Mouse (Mus musculus): ENCODE measurements around the gene Adam22.

Adam22 gene

DNA sequence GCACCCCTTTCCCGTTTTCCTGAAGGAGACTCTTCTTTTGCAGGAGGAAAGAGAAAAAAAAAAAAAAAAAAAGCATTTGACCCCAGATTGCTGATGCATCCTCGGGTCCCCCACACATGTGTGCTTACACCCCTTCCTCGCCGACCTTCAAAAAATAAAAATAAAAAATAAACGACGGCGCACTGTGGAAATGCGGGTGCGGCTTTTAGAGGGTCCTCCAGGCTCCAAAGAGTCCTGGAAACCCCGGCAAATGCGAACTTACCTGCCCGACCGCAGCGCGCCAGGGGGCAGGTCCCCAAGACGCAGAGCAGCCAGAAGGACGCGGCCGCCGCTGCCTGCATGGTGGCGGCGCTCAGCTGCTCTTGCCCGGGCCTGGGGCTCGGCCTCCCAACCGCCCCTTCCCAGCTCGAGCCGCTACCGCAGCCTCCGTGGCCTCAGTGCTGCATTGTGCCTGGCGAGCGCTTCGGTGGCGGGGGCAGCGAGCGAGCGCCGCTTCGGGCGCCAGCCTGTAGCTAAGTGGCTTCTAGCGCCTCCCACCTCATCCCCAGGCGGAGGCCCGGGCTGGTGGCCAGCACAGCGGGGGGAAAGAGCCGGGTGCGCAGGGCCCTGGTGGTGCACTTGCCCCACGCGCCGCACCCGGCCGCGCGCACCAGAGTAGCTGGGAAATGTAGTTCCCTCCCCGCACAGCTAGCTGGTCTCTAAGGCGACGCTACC lies at the start of gene Adam22:
Adam22 (minus strand) TSS at position 547 of the 714 bp plus-strand sequence.
- peak; percentile 71 for DNase-seq

- no peak for DNase-seq
Observed at GRCm38 (mm10) chr5:8417443-8417842, 49.5 kb upstream of the Adam22 start.

DNA sequence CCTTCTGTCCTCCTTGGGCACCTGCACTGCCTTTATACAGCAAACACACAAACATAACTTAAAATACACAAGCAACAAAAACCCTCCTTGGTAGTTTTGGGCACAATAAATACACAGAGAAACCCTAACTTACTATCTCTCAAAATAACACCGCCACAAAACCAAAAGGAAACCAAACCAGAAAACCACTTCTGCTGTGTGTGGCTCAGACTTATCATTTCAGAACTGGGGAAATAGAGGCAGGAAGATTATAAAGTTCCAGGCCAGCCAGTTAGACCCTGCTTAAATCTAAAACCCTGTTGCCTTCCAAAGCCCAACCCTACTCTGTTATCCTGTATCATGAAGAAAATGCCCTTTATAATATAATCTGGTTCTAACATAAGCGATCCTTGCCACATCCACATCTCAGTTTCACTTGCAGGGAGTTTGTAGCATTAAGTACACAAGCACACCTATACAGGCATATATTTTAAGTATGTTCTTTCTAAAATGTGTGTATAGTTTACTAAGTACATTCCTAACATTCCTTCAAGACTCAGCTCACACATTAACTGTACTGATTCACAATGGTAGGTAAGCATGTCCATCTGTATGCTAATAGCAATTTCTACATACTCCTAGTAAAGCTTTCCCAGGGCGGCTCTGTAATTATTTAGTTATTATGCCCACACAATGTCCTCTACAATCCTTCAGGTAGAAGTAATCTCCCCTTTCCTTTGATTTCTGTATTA lies 48.9 kb upstream of the Adam22 start:
- DNase-seq, result no peak

- DNase-seq, result no peak
Observed at GRCm38 (mm10) chr5:8408746-8409145, 40.8 kb upstream of the Adam22 start.

DNA sequence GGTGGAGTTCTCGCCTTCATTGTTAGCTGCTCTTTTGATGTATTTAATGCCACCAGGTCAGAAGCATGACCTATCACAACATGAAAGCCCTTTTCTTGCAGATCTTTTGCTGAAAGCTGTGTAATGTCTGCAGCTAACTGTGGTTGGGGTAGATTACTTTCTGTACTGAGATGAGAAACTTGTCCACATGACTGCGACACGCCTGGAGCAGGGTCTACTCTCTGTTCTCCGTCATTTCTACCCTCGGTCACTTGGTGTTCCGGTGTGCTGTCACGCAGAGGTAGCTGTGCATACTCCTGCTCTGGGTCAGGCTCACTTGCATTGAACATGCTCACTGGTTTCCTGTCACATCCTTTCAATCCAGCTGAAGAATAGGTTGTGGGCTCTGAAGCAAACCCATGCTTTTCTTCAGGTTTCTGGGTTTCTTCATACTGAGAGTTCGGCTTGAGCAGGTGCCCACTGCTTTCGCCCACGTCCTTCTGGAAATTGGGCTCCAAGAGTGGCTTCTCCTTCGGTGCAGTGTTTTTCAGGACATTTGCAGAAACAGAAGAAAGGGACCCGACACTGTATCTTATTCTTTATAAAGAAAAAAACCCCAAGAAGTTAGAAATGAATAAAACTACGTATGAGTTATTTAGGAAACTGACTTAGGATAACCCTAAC lies 29.8 kb upstream of the Adam22 start:
- no peak for DNase-seq

GRCm38 (mm10) chr5:8393891-8394583 lies 26.1 kb upstream of the Adam22 start:
- no peak for DNase-seq

GRCm38 (mm10) chr5:8374297-8374906 lies 6.4 kb upstream of the Adam22 start:
- no peak for DNase-seq

DNA sequence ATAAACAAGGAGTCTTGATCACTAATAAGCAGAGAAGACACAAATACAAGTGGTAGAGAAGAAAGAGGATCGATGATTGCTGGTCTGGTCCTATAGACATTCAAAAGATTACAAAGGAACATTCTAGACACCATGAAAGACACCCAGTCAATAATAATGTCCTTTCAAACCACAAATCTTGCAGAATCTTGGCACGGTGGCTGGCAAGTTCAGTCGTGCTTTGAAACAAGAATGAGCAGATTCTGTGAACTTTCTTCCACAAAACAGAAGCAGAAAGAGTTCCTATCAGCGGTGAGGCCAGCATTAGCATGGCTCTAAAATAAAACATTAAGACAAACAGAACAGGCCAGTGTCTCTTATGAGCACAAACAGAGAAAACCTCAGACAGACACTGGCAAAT lies 5.5 kb upstream of the Adam22 start:
- DNase-seq, result no peak

- DNase-seq, result no peak
Observed at GRCm38 (mm10) chr5:8368781-8369180, 821 bp upstream of the Adam22 start.

GRCm38 (mm10) chr5:8368328-8368692 lies 350 bp upstream of the Adam22 start:
- DNase-seq, result no peak

DNA sequence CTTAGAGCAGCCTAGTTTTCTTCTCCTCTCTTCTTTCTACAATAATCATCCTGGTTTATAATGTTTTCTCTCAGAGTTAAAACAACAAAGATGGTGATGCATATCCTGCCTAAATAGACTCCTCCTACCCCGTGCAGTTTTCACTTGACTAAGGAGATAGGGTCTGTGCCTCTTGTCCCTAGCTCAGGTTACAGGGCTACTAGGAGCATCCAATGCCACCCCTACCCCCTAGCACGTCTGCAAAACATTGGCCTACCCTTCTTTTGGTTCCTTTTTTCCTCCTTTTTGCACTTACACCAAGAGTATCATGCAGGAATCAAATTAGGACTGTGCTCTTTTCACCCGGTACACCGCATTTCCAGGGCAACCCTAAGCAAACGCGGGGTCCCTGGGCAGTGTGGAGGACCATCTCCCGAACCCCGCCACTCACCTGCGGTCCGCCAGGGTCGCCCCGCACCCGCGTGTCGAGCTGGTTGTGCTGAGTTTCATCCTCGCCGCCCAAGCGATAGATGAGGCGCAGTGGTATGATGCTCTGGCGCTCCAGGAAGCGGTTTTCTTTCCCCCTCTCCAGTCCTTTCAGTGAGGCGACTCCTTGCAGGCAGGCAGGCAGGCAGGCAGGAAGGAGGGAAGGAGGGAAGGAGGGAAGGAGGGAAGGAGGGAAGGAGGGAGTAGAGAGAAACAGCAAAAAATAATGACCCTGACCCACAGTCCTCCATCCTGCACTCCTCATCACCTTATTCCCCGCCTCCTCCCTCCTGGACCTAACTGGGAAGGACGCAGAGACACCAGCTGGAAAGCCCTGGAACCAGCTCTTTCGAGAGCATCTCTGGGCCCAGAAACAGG lies 968 bp downstream of the Adam22 start:
- DNase-seq, result no peak

DNA sequence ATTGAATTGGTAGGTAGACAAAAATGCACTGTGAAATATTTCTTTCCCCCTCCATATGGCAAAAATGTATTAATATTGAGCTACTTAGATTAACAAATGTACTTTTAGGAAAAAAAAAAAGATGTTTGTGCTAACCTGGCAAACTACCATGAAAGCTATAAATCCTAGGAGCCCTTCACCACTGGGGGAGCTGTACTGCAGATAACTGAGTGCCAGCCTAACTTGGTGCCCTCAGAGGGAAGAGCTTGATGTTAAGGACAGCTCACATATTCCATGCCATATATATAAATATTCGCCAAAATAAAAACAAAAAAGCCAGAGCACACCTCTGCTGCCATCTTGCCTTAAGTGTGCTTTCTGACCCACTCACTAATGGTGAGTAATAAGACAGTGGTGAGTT lies 5.6 kb downstream of the Adam22 start:
- DNase-seq, result no peak

GRCm38 (mm10) chr5:8357677-8358076 lies 10.3 kb downstream of the Adam22 start:
- no peak for DNase-seq

DNA sequence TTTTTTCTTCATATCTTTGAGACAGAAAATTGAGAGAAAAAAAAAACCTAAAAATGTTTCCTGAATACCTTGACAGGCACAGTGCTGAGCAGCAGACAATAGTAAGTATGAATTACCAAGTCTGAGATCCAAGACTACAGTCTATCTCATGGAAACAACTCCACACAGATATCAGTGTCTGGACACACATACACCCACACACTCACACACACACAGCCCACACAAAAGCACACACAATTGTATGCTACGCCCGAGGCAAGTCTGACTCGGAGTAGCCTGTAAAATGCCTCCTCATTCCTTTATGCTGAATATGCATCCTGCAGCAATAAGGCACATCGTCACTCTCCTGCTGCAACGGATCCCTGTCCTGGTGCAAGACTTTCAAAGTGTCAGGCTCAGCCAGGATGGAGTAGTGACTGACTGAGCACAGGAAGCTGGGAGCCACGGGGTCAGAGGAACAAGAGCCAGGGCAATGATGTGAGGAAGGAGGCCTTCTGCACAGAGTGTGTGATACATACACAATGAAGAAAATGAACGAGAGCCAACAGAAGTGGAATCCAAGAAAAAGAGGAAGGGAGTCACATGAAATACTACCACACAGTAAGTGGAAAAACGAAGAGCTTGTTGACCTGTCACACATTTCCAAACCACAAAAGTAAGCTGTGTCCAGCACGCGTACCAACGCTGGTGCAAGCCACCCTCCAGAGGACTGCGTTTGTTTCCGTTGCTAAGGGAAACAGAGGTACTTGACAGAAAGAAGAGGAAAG lies 10.9 kb downstream of the Adam22 start:
- DNase-seq, result peak; percentile 29

DNA sequence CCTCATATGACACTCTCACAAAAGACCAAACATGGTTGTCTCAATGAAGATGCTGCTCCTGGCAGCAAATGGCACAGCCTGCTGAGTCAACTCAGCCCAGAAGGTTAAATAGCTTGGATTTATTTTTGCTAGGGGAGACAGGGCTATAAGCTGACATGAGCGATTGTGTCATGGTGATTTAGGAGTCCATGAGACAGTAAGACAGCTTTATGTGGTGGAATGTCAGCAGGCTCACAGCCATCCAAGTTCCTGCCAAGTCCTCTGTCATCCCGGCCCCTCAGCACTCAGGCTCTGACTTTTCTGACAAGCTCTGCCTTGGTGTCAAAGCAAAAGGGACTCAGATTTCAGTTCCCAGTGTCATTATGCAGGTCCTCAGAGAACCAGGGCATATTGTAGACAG lies 11.6 kb downstream of the Adam22 start:
- DNase-seq, result peak; percentile 19

- no peak for DNase-seq
Observed at GRCm38 (mm10) chr5:8349557-8349956, 18.4 kb downstream of the Adam22 start.

DNA sequence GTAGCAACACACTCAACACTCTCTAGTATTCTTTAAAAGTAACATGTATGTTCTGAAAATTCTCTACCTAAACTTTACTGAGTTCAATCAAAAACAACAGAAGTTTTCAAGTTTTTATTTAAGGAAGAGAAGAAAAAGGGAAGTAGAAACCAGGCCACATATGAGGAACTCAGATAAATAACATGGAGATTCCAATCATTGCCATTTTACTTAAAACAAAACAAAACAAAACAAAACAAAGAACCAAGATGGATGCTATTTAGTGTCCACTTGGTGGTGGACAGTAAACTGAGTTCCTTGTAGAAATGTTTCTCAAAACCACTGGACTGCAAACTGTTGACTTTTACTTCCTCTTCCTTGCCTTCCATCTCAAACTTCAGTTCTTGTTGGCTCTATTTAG lies 21.6 kb downstream of the Adam22 start:
- DNase-seq, result no peak

GRCm38 (mm10) chr5:8343296-8343695 lies 24.7 kb downstream of the Adam22 start:
- no peak for DNase-seq

- no peak for DNase-seq
Observed at GRCm38 (mm10) chr5:8341676-8342075, 26.3 kb downstream of the Adam22 start.

- DNase-seq, result no peak
Observed at GRCm38 (mm10) chr5:8327645-8328269, 40.2 kb downstream of the Adam22 start.

DNA sequence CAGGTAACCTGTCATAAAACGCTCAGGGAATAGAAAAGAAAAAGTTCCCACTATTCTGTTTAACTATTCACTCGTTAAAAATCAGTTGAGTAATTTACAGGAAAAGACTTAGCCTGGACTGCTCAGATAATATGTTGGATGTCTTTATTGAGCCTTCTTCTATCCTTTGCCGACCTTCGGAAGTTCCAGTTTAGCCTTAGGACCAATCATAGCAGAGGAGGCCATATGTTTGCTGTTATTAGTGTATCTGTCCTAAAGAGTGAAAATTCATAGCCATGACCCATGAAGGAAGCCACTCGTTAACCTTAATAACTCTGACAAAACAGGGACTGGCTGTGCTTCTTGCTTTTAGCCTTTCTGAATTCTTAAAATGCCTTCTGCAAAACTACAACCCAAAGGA lies 41.3 kb downstream of the Adam22 start:
- peak; percentile 29 for DNase-seq

Measured in kidney, adult 9 months (tissue).